Mouse (Mus musculus) megakaryocyte progenitor cell, adult 5-6 weeks (primary cell): ENCODE results near the gene Azgp1. TPM values are rescaled to one million over a fixed set of nuclear protein-coding genes. Genes with fewer than 3 reads are reported as not detected.

Experiments
- total RNA-seq, 2 experiments: library from RNA; stranded (forward) in 1 of 2; stranded (reverse) in 1 of 2; fragments of 157-497, 149-512 nt in 1 of 2; fragments of 200-1000 nt in 1 of 2; gene quantifications; 2 replicates each; pipeline versions ENCODE4 v1.2.3 to v1.2.4; 2015 to 2017

Gene Azgp1
- total RNA-seq, 2 experiments from 2014 or later: not detected

Other genes with a start within 250 kb of the Azgp1 start
- gene Nyap1, start 239.9 kb upstream of the Azgp1 start, total RNA-seq (2015): 0.02 and 0.05 TPM in 2 replicates
- gene Nyap1, start 239.9 kb upstream of the Azgp1 start, total RNA-seq (2017): 0.07 and 0.17 TPM in 2 replicates
- gene Tsc22d4, start 235.8 kb upstream of the Azgp1 start, total RNA-seq (2015): 39.6 and 58.5 TPM in 2 replicates
- gene Tsc22d4, start 235.8 kb upstream of the Azgp1 start, total RNA-seq (2017): 92.1 and 96.5 TPM in 2 replicates
- gene Ppp1r35, start 202.7 kb upstream of the Azgp1 start, total RNA-seq (2015): 64.5 and 77.4 TPM in 2 replicates
- gene Ppp1r35, start 202.7 kb upstream of the Azgp1 start, total RNA-seq (2017): 38.4 and 38.6 TPM in 2 replicates
- gene Mepce, start 193.9 kb upstream of the Azgp1 start, total RNA-seq (2015): 34.6 and 37.4 TPM in 2 replicates
- 13.8 and 16.7 TPM in 2 replicates for gene Mepce, start 193.9 kb upstream of the Azgp1 start, total RNA-seq (2017)
- gene Zcwpw1, start 193.7 kb upstream of the Azgp1 start, total RNA-seq (2015): 6.2 and 9.1 TPM in 2 replicates
- 10.5 and 11.8 TPM in 2 replicates for gene Zcwpw1, start 193.7 kb upstream of the Azgp1 start, total RNA-seq (2017)
- gene Pilra, start 145.2 kb upstream of the Azgp1 start, total RNA-seq (2015): 6.8 and 10.5 TPM in 2 replicates
- 6.7 and 6.9 TPM in 2 replicates for gene Pilra, start 145.2 kb upstream of the Azgp1 start, total RNA-seq (2017)
- 15.7 and 16.8 TPM in 2 replicates for gene Pilrb1, start 123.4 kb upstream of the Azgp1 start, total RNA-seq (2015)
- 11.6 and 19.9 TPM in 2 replicates for gene Pilrb1, start 123.4 kb upstream of the Azgp1 start, total RNA-seq (2017)
- 20.2 and 43.2 TPM in 2 replicates for gene Pilrb2, start 109.7 kb upstream of the Azgp1 start, total RNA-seq (2015)
- 9.6 and 14.9 TPM in 2 replicates for gene Pilrb2, start 109.7 kb upstream of the Azgp1 start, total RNA-seq (2017)
- gene Cyp3a13, start 59.9 kb upstream of the Azgp1 start, total RNA-seq (2015): not detected in 2 replicates
- gene Cyp3a13, start 59.9 kb upstream of the Azgp1 start, total RNA-seq (2017): not detected in 2 replicates
- gene Gjc3, start 18.4 kb upstream of the Azgp1 start, total RNA-seq (2015): not detected in 2 replicates
- not detected in 2 replicates for gene Gjc3, start 18.4 kb upstream of the Azgp1 start, total RNA-seq (2017)
- not detected in 2 replicates for gene Smok3a, start 39.7 kb downstream of the Azgp1 start, total RNA-seq (2015)
- gene Smok3a, start 39.7 kb downstream of the Azgp1 start, total RNA-seq (2017): not detected in 2 replicates
- not detected in 2 replicates for gene Smok3b, start 39.9 kb downstream of the Azgp1 start, total RNA-seq (2015)
- gene Smok3b, start 39.9 kb downstream of the Azgp1 start, total RNA-seq (2017): not detected in 2 replicates
- not detected in 2 replicates for gene Smok3c, start 71.7 kb downstream of the Azgp1 start, total RNA-seq (2015)
- not detected in 2 replicates for gene Smok3c, start 71.7 kb downstream of the Azgp1 start, total RNA-seq (2017)
- gene Zkscan1, start 103.6 kb downstream of the Azgp1 start, total RNA-seq (2015): 26.0 and 30.1 TPM in 2 replicates
- gene Zkscan1, start 103.6 kb downstream of the Azgp1 start, total RNA-seq (2017): 19.9 and 25.2 TPM in 2 replicates
- gene Zscan21, start 135.4 kb downstream of the Azgp1 start, total RNA-seq (2015): 13.9 and 14.0 TPM in 2 replicates
- gene Zscan21, start 135.4 kb downstream of the Azgp1 start, total RNA-seq (2017): 11.8 and 12.5 TPM in 2 replicates
- gene Zfp113, start 174.2 kb downstream of the Azgp1 start, total RNA-seq (2015): 6.5 and 7.5 TPM in 2 replicates
- gene Zfp113, start 174.2 kb downstream of the Azgp1 start, total RNA-seq (2017): 7.8 and 8.0 TPM in 2 replicates
- 161 and 164 TPM in 2 replicates for gene Cops6, start 179.6 kb downstream of the Azgp1 start, total RNA-seq (2015)
- 54.4 and 55.6 TPM in 2 replicates for gene Cops6, start 179.6 kb downstream of the Azgp1 start, total RNA-seq (2017)
- 14.3 and 15.9 TPM in 2 replicates for gene Ap4m1, start 190.5 kb downstream of the Azgp1 start, total RNA-seq (2015)
- 34.1 and 36.9 TPM in 2 replicates for gene Ap4m1, start 190.5 kb downstream of the Azgp1 start, total RNA-seq (2017)
- gene Mcm7, start 190.9 kb downstream of the Azgp1 start, total RNA-seq (2015): 239 and 250 TPM in 2 replicates
- gene Mcm7, start 190.9 kb downstream of the Azgp1 start, total RNA-seq (2017): 395 and 444 TPM in 2 replicates
- 23.2 and 29.5 TPM in 2 replicates for gene Taf6, start 205.9 kb downstream of the Azgp1 start, total RNA-seq (2015)
- 34.0 and 43.8 TPM in 2 replicates for gene Taf6, start 205.9 kb downstream of the Azgp1 start, total RNA-seq (2017)
- 28.7 and 30.1 TPM in 2 replicates for gene Cnpy4, start 206.0 kb downstream of the Azgp1 start, total RNA-seq (2015)
- 45.8 and 59.3 TPM in 2 replicates for gene Cnpy4, start 206.0 kb downstream of the Azgp1 start, total RNA-seq (2017)
- 6.9 and 7.1 TPM in 2 replicates for gene Mblac1, start 212.8 kb downstream of the Azgp1 start, total RNA-seq (2015)
- 9.4 and 10.0 TPM in 2 replicates for gene Mblac1, start 212.8 kb downstream of the Azgp1 start, total RNA-seq (2017)
- gene Nxpe5, start 244.4 kb downstream of the Azgp1 start, total RNA-seq (2015): 0.94 and 2.0 TPM in 2 replicates
- gene Nxpe5, start 244.4 kb downstream of the Azgp1 start, total RNA-seq (2017): 1.9 and 2.2 TPM in 2 replicates